In the genomic region with DNA sequence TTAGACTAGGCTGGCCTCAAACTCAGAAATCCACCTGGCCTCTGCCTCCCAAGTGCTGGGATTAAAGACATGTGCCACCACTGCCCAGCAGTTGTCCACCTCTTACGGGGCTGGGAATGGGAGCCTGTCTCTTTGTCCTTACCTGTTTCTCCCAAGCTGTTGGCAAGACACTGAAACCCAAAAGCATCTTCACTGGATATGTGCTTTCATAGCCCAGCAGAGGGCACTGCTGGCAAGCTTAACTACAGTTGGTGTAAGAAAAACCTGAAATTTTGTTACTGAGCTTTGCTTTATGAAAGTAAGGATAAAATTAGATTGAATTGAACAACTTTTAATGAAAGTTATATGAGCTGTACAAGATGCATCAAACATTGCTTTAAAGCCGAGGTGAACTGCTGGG, we compare ENCODE assay signal across 9 mouse cellular contexts. TPM values are rescaled to one million over a fixed set of nuclear protein-coding genes. Genes with fewer than 3 reads are reported as not detected.
DNase-seq lines count a peak whose midpoint lies in the region; ATAC-seq and TF ChIP-seq lines count a peak whose summit lies in the region.
"Had no signal": no experiment of that assay in that cellular context is flagged by ENCODE, and none has a peak within 500 bp of the region (broad histone marks: within the 10 kb centered on the region; RNA-seq: fewer than 3 reads in every experiment).

No protein-coding gene starts in this region.

- no peak overlapping the region for H3K27ac ChIP-seq in lung, embryonic 14.5 days (ENCODE audit: low read depth)
- no peak overlapping the region for H3K27ac ChIP-seq in spleen, adult 2 months (ENCODE audit: insufficient read depth, low read length)

- peaks cover 27% of the 10 kb centered on the region for H3K36me3 ChIP-seq in lung, embryonic 14.5 days (ENCODE audit: insufficient read depth)
- peaks cover 8% of the 10 kb centered on the region for H3K36me3 ChIP-seq in spleen, adult 2 months (ENCODE audit: control insufficient read depth, insufficient read depth, low read length)

- no peak for ATAC-seq in CD4-positive, CD25-positive, alpha-beta regulatory T cell, adult 4 months
- ATAC-seq in lung, embryonic 14.5 days (ENCODE audit: insufficient read depth): no peak

- DNase-seq in CD4-positive, CD25-positive, alpha-beta regulatory T cell, adult 2 months (ENCODE audit: low read depth, low spot score): peak; percentile 84
- DNase-seq in urinary bladder, adult 2 months (ENCODE audit: low spot score): peak; percentile 36
- no peak for DNase-seq in urinary bladder, postnatal 10 days (ENCODE audit: low spot score)
- DNase-seq in embryo, embryonic 11.5 days (ENCODE audit: low read depth, low spot score): peak; percentile 53
- peak; percentile 64 for DNase-seq in layer of hippocampus, adult 11-12 months (ENCODE audit: low spot score)
- peak; percentile 91 for DNase-seq in lung, embryonic 14.5 days
- DNase-seq in spleen, adult 2 months (ENCODE audit: low read depth in 1 of 2, low spot score in 2 of 2): peak; percentile 34 to 49

- TF ChIP-seq POLR2A in spleen, adult 2 months (IDR thresholded peaks at IDR 0.05; ENCODE audit: low read depth, low read length): no peak

- H3K4me3 ChIP-seq in lung, embryonic 14.5 days (ENCODE audit: low read depth, low read length): no peak overlapping the region
- no peak overlapping the region for H3K4me3 ChIP-seq in spleen, adult 2 months (ENCODE audit: extremely low read depth, insufficient read depth, insufficient read length)

- no peaks in the 10 kb centered on the region for H3K4me1 ChIP-seq in lung, embryonic 14.5 days (ENCODE audit: insufficient read depth)
- H3K4me1 ChIP-seq in spleen, adult 2 months (ENCODE audit: control insufficient read depth, insufficient read depth, insufficient read length): no peaks in the 10 kb centered on the region

- WGBS in lung, embryonic 14.5 days: 23% methylated on average over 2 of the region's 2 CpGs
- 32% methylated on average over 2 of the region's 2 CpGs for WGBS in spleen, adult 2 months

- H3K4me2 ChIP-seq in lung, embryonic 14.5 days: no peak overlapping the region

- H3K27me3 ChIP-seq in lung, embryonic 14.5 days (ENCODE audit: insufficient read depth, low read length): no peaks in the 10 kb centered on the region
- no peaks in the 10 kb centered on the region for H3K27me3 ChIP-seq in spleen, adult 2 months (ENCODE audit: control insufficient read depth, insufficient read depth, low read length)

- H3K9me3 ChIP-seq in lung, embryonic 14.5 days (ENCODE audit: low read depth, low read length): no peaks in the 10 kb centered on the region

- TF ChIP-seq CTCF in lung, embryonic 14.5 days (IDR thresholded peaks at IDR 0.05; ENCODE audit: low read depth): peak; percentile 78
- TF ChIP-seq CTCF in spleen, adult 2 months (IDR thresholded peaks at IDR 0.05; ENCODE audit: extremely low read depth, insufficient read depth, insufficient read length, insufficient replicate concordance): peak; percentile 38; the same call in 1 of the 2 replicates

- no peak overlapping the region for H3K9ac ChIP-seq in lung, embryonic 14.5 days

RNA-seq across cellular contexts. Expression of a gene that starts 4.5 kb away (rescaled TPM):
- polyA plus RNA-seq in CD4-positive, CD25-positive, alpha-beta regulatory T cell, adult 4 months (2017; shearing (Covaris generic)): 1 to 10 TPM; 6.9 to 8.2 TPM
- polyA plus RNA-seq in urinary bladder, adult 2 months (2012; rRNA removed): 62.8 and 74.9 TPM in 2 replicates
- 52.6 and 54.4 TPM in 2 replicates for polyA plus RNA-seq in lung, embryonic 14.5 days (2014; fragmentation: Nextera tagmentation; extraction: Ambion mirVana)
- 43.4 and 49.7 TPM in 2 replicates for polyA plus RNA-seq in spleen, adult 2 months (2012; rRNA removed)

RNA-seq across cellular contexts. Expression of a gene that starts 13.2 kb away (rescaled TPM):
- polyA plus RNA-seq in CD4-positive, CD25-positive, alpha-beta regulatory T cell, adult 4 months (2017; shearing (Covaris generic)): 10 to 100 TPM; 43.5 to 65.7 TPM
- polyA plus RNA-seq in urinary bladder, adult 2 months (2012; rRNA removed): 22.0 and 24.5 TPM in 2 replicates
- polyA plus RNA-seq in lung, embryonic 14.5 days (2014; fragmentation: Nextera tagmentation; extraction: Ambion mirVana): 65.5 and 70.4 TPM in 2 replicates
- polyA plus RNA-seq in spleen, adult 2 months (2012; rRNA removed): 8.2 and 9.1 TPM in 2 replicates

RNA-seq across cellular contexts. Expression of a gene that starts 43.8 kb away (rescaled TPM):
- not detected for polyA plus RNA-seq in CD4-positive, CD25-positive, alpha-beta regulatory T cell, adult 4 months (2017; shearing (Covaris generic))
- not detected in 2 replicates for polyA plus RNA-seq in urinary bladder, adult 2 months (2012; rRNA removed)
- polyA plus RNA-seq in lung, embryonic 14.5 days (2014; fragmentation: Nextera tagmentation; extraction: Ambion mirVana): not detected in 2 replicates
- not detected in 2 replicates for polyA plus RNA-seq in spleen, adult 2 months (2012; rRNA removed)
- polyA plus RNA-seq: heart, embryonic 16.5 days had no signal
